Mouse (Mus musculus) layer of hippocampus, adult 11-12 months (tissue): Measurements from ENCODE around the gene Dido1.

Source experiments
- DNase-seq: peaks from one replicate; pipeline ENCODE4 v3.0.0; 2022; ENCODE audit warnings: low spot score

Gene Dido1

DNA sequence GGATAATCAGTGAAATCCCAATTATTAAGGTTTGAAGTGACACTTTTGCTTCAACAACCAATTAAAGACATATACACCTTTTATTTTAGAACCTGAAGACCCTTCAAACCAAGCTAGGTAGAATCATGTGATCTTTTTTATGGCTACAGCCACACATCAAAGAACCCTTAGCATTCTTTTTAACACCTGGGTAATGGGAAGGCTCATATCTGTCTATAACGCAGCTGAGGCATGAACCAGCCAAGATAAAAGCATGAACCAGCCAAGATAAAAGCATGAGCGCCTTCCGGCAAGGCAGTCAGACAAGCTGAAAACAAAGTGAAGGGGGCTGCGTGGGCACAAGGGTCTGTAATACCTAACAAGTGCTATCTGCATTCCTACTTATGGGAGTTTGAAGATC, 25.8 kb downstream of the Dido1 start:
- DNase-seq: no peak

DNA sequence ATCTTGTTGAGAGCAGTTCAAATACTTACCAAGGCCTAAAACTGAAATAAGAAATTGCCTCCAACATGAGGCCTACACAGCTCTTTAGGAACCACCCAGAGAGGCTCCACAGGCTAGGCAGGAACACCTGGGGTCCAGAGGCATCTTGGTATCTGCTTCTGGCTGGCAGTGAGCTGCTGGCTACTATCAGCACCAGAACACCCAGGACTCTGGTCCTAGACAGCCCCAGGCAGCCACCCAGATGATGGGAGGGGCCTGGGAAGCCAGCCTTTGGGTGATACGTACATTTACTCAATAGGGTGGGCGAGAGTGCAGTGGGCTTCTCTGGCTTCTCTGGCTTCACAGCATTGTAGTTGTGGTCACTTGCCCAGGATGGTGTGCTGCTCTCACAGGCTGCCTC, 26.3 kb downstream of the Dido1 start:
- no peak for DNase-seq

DNA sequence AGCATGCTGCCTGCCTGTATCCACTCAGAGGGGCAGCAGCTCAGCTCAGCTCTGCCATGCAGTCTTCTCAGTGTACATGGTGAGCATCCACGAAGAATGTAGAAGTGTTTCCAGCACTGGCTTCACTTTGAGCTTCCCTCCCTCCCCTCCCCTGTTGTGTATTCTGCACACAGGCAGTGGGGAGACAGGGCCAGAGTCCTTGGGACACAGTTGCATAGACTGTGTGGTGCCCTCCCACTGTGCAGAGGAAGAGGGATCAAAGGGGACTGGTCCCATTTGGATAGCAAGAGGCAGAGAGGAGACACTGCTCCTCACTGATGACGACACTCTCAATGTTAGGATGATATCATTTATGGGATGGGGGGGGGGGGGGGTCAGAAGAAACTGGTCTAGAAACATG, 28.6 kb downstream of the Dido1 start:
- DNase-seq: no peak

DNA sequence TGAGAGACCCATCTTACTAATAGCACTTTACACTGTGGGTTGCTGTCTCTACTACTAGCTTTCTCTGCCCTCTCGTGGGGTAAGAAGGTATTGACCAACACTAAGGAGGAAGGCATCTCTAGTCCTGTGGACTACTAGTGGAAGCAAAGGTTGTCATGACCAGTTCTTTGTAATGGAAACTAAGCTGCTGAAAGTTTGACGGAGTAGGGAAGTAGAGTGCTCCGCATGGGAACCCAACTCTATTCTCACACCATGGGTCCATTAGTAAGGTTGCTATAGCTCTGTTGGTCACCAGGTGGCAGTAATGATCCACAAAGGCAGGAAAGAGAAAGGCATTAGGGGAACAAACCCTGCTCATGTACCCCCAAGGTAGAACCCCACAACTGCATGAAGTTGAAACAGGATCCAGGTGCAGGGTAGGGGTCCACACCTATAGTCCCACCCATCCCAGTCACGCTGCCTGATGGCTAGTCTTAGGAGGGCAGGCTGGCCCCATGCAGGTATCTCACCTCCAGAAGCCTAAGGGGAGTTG, 31.1 kb downstream of the Dido1 start:
- DNase-seq: peak; percentile 81

DNA sequence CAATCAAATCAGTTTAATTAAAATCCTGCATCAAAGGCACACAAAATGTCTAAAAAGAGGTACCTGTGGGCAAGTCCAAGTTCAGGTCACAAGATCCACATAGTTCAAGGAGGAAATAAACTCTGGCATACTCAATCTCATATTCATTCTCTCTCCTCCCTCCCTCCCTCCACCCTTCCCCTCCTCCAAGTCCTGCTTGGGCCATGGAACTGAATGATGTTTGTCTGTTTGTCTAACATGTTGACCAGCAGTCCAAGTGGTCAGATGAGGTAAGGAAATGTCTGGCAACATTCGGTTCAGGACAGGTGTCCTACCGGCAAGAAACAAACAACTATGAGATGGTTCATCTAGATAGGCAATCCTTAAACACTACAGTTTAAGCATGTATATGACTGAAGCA, 33.1 kb downstream of the Dido1 start:
- no peak for DNase-seq

DNA sequence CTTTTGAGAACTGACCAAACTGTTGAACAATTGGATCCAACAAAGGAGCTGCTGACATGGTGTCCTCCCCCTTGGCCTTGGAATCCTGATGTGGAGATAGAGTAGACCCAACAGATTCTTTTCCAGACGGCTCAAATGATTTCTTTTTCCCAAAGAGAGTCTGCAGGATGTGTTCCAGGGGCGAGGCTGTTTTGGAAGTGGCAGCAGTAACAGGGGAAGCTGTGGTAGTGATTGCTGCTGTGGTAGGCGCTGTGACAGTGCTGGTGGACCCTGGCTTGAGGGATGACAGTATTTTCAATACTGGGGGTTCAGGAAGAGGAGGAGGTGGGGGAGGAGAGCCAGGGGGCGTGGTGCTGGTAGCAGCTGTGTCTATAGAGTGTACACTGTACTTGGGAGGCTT, 47.8 kb downstream of the Dido1 start:
- no peak for DNase-seq

DNA sequence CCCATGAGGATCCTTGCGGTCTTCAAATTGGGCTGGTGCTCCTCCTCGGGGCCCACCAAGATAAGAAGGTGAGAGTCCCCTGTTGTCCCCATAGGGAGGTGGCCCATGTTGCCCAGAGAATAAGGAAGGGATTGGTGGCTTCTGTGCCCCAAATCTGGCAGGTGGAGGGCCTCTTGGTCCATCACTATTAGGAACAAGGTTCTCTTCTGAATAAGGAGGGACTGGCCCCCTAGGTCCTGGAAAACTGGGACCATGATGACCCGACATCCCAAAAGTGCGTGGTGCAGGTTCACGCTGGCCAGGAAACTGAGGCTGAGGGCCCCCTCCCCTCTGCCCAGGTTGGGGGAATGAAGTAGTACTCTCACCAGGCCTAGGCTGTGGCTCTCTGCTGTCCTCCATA, 49.3 kb downstream of the Dido1 start:
- no peak for DNase-seq

DNA sequence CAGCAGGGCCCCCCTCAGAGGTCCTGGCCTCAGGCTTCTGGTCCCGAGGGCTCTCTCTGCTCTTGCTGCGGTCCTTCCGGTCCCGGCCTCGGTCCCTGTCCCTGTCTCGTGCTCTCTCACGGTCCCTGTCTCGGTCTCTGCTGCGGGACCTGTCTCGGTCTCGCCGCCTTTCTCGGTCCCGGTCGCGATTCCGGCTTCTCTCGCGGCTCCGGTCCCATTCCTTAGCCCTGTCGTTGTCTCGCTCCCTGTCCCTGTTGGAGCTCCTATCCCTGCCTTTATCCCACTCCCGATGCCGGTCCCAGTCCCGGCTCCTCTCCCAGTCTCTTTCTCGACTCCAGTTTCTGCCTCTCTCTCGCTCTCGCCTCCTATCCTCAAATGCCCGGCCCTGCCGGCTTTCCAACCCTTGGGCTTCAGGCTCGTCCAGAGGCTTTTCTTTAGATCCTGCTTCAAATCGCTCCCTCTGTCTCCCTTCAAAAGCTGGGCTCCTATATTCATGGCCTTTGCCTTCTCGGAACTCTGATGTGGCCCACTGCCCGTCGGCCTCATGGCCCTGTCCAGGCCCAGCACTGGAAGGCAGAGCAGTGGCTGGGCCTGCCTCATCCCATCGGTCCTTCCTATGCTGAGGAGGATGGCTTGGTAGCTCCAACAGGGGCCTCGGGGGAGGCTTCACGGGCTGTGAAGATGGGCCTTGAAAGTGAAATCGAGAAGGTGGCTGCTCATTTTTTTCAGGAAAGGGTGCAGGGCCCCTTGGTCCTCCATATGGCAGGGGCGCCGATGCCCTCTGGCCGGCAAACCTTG, 50.2 kb downstream of the Dido1 start:
- no peak for DNase-seq

DNA sequence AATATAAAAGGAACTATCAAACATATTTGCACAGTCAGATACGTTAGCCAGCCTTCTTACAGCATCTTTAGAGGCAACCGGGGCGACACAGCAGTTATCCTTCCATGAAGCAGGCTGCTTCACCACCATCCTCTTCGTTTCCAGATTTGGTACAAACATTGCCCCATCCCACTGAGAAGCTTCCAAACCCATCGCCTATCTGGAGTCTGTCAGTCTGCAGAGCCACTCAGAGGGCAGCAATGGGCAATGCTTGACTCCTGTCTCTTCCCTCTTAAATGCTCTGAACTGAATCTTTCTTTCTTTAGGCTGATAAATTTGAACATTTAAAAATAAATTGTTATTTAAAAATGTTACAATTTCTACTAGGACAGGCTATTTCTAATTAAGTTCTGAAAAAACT, 51.4 kb downstream of the Dido1 start:
- DNase-seq: no peak

DNA sequence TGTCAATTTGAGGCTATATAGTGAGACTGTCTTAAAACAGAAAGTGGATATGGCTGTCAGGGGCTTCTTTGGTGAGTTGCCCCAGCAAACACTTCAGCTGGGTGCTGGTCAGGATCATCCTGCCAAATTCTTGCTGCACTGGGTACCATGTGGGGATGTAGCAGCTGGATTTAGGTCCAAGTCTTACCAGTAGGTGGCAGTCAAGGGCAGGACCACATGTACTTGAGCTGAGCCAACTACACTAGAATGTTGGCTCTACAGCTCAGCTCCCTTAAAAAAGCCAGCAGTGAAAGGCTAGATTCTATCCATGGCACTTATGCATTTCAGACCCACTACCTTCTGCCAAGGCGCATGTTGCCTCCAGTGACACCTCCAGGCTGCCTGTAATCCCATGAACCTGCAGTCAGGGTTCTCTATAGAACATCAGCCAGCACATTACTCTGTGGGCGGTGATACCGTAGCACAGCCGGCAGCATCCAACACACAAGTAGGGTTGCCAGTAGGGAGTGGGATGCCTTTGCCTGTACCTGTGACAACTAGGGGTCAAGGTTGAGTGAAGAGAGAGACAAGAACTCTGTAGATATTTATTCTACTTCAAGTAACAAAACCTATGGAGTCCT, 52.3 kb downstream of the Dido1 start:
- DNase-seq: peak; percentile 83

DNA sequence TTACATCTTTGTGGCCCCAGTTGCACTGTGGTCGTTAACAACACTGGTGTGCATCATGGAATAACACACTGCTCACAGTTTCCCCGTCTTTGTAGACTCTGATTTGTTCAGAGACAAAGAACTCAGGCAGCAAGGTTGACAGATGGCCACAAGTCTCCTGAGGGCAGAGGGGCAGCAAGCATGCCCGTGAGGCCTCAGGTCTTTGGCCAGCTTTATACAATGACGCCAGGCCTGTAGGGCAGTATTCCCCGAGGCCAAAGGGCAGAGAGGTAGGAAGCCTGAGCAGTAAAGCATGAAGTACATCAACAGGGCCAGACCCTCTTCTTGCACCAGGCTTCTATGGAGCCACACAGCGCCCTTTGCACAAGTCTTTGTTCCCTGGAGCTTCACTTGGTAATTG, 54.6 kb downstream of the Dido1 start:
- DNase-seq: no peak

DNA sequence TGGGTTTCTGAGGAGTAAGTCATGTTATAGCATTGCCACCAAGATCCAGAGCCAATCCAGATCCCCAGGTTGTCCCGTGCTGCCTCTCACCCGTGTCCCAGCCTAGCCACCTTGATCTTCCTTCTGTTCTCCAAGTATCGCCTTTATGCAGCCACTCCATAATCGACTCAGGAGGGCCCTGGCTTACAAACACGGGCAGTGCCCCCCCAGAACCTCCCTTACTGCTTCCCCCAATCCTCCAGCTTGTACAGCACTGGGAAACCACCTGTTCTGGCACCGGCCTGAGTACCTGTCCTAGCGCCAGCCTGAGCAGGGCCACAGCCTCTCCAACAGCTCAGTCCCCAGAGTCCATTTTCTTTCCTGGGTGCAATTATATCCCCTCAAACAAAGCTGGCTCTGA, 55.1 kb downstream of the Dido1 start:
- DNase-seq: no peak

DNA sequence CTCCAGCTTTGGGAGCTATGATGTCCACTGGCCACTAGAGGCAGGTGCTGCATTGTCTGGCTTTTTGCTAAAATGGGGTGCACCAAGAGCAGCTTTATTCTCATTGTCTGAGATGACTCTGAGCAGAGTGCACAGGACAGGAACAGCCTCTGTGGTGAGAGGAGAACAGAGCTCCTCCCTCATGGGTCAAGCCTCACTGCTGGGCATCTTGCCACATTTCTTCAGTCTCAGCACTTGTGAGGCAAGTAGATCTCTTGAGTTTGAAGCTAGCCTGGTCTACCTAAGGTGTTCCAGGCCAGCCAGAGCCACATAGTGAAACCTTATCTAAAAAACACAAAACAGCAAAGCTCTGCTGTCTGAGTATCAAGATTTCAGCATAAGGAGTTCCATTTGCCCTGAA, 63.0 kb downstream of the Dido1 start:
- DNase-seq: no peak

DNA sequence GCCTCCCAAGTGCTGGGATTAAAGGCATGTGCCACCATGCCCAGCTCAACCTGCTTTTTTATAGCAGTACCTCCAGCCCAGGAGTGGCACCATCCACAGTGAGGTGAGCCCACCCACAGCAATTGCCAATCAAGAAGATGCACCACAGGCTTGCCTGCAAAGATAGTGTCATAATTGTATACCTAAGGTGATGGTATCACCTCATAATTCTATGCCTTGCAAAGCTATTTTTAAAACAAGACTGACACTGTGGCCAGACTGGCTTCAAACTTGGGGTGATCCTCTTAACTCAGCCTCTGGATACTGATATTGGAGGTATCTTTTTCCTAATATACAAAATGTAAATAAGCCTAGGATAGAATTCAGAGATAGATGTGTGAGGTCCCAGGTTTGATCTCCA, 66.2 kb downstream of the Dido1 start:
- no peak for DNase-seq

DNA sequence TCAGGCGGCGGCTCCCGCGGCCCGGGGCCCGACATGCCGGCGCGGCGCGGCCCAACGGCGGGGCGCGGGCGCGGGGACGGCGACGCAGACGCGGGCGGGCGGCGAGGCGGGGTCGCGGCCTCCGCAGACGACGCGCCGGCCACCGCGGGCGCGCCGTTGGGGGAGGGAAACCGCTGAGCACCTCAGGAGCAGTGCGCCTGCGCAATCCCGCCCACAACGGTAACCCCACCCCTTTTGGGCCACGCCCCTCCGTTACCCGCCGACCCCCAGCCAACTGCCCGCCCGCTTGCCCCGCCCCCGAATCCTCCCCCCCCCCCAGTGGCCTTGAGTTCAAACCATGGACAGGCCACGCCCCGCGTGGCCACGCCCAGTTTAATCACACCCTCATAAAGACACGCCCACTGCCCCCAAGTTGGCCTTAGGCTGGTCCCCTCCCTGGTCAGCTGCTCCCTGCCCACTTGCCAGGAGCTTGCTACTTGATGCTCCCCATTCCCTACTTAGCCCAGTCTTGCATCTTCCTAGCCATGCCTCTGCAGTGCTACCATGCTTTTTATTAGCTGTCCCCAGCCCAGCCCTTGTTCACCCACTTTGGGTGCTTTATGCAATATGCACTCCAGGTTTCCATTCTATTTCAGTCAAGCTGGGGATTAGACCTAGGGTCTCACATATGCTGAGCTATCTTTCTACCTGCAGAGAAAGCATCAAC, 67.1 kb downstream of the Dido1 start, which contains the start of gene Tcfl5:
TSS of gene Tcfl5 (minus strand) at position 154 of the 706 bp plus-strand sequence.
- no peak for DNase-seq

DNA sequence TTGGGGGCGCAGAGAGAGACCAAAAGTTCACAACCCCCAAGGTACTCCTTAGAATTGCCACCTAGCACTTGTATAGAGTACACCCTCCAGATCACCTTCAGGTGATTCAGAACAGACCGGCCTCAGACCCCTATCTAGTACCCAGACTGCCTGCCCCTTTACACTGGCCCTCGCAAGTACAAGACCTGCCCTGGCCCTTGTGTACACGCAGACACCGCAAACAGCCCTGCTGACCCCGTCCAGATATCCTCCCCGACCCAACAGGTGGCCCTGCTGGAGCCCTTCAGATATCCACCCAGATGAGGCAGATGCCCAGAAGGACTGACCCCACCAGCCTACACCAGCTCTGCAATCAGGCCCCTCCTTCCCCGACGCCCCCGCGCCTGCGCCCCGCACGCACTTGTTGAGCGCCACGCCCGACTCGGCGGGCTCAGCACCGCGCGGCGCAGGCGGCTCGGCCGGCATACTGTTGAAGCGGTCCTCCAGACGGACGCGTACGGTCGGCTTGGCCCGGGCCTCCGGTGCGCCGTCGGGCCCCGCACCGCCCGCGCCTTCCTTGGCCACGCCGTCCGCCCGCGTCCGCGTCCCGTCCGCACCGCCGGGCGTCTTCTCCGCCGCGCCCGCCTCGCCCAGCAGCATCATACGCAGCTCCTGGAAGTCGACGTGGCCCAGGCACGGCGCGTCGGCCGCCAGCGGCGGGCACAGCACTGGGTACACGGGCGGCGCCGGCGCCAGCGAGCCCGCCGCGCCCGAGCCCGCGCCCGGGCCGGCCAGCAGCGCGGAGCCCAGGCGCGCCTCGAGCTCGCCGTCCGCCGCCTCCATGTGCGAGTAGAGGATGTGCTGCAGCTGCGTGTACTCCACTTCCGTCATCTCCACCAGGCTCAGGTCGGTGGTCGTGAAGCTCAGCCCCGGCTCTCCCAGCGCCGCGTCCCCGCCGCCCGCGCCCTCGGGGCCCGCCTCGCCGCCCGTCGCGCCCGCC, 67.9 kb downstream of the Dido1 start:
- no peak for DNase-seq

DNA sequence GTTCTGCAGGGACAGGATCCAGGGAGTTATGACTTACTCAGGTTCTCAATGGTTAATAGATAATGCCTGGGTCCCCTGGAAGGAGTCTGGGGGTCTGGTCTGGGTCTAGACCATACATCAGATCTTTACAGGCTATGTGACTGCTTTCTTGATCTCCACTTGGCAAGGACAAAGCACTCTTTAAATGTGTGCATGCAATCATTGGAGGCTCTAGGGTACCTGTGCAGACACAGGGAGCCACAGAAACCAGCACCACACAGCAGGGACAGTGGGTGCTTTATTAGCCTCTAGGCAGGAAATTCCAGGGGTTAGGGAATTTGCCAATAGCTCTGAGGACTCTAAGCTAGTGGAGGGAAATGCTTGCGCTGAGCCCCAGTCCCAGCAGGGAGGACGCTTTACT, 97.9 kb downstream of the Dido1 start:
- no peak for DNase-seq

DNA sequence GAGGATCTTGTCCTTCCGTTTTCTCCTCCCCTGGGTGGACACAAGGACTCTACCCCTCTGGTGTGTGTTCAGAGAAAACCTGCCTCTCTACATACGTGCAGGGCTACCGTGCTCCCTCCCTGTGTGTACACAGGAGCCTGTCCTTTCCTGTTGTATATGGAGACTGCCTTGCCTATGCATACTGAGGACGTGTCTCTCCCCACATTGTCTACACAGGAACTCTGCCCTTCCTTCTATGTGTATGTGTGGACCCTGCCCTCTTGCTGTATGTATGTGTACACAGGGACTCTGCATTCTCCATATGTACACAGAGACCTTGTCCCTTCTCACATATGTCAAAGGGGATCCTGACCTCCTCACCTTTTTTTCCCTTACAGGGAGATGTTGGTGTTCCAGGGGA, 99.5 kb downstream of the Dido1 start:
- no peak for DNase-seq
